Mouse (Mus musculus) ES-Bruce4 (cell line): ENCODE data around the gene Scn8a.

ENCODE experiments used
- CTCF ChIP-seq: IDR thresholded peaks from one replicate; pipeline ENCODE4 v1.8.1; 2011; ENCODE audit warnings: low read depth, low read length
- EP300 ChIP-seq: IDR thresholded peaks from 2 replicates; pipeline ENCODE4 v1.6.1; 2011; ENCODE audit warnings: low read depth, low read length; ENCODE audit not compliant: insufficient read depth

DNA sequence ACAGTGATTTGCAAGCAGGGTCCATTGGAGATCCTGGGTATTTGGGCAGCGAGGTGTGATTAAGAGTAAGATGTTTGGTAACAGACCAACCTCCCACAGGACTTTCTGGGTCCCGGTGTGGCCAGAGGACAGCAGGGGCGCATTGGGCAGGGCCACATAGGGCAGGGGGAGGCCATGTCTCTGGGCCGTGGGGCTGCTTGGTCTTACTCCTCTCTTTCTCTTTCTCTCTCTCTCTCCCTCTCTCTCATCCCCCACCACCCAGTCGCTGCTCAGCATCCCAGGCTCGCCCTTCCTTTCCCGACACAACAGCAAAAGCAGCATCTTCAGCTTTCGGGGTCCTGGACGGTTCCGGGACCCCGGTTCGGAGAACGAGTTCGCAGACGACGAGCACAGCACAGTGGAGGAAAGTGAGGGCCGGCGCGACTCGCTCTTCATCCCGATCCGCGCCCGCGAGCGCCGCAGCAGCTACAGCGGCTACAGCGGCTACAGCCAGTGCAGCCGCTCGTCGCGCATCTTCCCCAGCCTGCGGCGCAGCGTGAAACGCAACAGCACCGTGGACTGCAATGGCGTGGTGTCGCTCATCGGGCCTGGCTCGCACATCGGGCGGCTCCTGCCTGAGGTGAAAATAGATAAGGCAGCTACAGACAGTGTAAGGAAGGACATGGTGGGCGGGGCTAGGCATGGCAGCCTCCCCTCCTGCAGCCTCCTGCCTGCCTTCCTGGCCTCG is 113.9 kb downstream of the Scn8a start:
- TF ChIP-seq EP300 (no peak), CTCF (no peak)
